Mouse (Mus musculus) embryonic facial prominence, embryonic 15.5 days (tissue): ENCODE measurements around the gene Baz2b. TPM values are rescaled to one million over a fixed set of nuclear protein-coding genes. Genes with fewer than 3 reads are reported as not detected.

Experiments used
- ATAC-seq: fragments of 200-750 bp; cut with Nextera tagmentation; 2 replicates; pipeline ENCODE4 v1.8.0; 2017; ENCODE audit warnings: low read depth, moderate TSS enrichment; ENCODE audit not compliant: insufficient number of reproducible peaks, low FRiP score, low TSS enrichment
- H3K27ac ChIP-seq: fragments of 300-500 bp; sonication (generic); replicated peaks from 2 replicates; pipeline ENCODE4 v1.5.1; 2015; ENCODE audit warnings: mild to moderate bottlenecking, inconsistent platforms
- H3K27me3 ChIP-seq: fragments of 300-500 bp; sonication (generic); 2 replicates; pipeline ENCODE4 v1.6.1; 2015; ENCODE audit warnings: inconsistent platforms
- H3K36me3 ChIP-seq: fragments of 300-500 bp; sonication (generic); 2 replicates; pipeline ENCODE4 v1.6.1; 2015; ENCODE audit warnings: mild to moderate bottlenecking, inconsistent platforms
- H3K4me1 ChIP-seq: fragments of 300-500 bp; sonication (generic); 2 replicates; pipeline ENCODE4 v1.6.1; 2015; ENCODE audit warnings: inconsistent platforms
- H3K4me2 ChIP-seq: fragments of 300-500 bp; sonication (generic); replicated peaks from 2 replicates; pipeline ENCODE4 v1.6.1; 2015; ENCODE audit warnings: mild to moderate bottlenecking, inconsistent platforms
- H3K4me3 ChIP-seq: fragments of 300-500 bp; sonication (generic); replicated peaks from 2 replicates; pipeline ENCODE4 v1.5.1; 2015; ENCODE audit warnings: mild to moderate bottlenecking, inconsistent platforms
- H3K9ac ChIP-seq: fragments of 300-500 bp; sonication (generic); 2 replicates; pipeline ENCODE4 v1.6.1; 2015; ENCODE audit warnings: inconsistent platforms
- H3K9me3 ChIP-seq: fragments of 300-500 bp; sonication (generic); replicated peaks from 2 replicates; pipeline ENCODE4 v1.6.1; 2016; ENCODE audit warnings: inconsistent platforms
- WGBS: fragments of 180-500 bp; shearing (Covaris S2); methylation state at CpG from one replicate; pipeline ENCODE4 v1.1.7; 2015; 5-methylcytosine and 5-hydroxymethylcytosine counted together
- polyA plus RNA-seq: library from polyadenylated mRNA; unstranded; fragments of >200 nt; fragmentation: Nextera tagmentation; extraction: Ambion mirVana; gene quantifications from 2 replicates; pipeline ENCODE4 v1.2.1, GENCODE M21; 2015

Gene Baz2b
- polyA plus RNA-seq, 1 experiment from 2014 or later: 58.1 TPM

DNA sequence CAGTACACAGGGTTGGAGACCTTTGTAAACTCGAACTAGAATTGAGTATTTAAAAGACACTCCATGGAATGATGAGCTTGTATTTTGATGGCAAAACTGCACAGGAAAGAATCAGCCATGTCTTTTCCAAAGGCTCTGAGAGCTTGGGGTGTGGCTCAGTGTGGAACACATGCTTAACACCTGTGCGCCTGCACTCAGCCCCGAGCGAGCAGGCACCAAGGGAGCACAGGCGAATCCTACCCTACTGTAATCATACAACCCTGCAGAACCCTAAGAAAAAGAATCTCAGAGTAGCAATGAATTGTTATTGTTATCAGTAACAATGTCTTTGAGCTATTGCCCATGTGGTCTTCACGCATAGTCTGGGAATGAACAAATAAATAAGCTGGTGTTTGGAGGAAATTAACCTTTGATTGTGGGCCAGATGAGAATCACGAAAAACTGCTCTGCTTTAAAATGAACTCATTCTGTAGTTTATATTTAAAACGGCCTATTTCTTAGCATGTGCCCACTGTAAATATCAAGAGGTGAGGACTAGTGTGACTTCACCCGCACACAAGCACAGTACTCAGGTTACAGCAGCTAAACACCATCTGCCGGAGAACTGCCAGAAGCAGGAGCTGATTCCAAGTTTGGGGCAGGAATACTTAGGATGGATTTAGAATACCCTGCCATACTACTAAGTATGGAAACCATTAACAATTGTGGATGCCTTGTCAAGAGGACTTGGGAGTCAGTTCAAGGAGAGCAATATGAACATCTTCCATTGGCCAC is 77.2 kb downstream of the Baz2b start:
- Histone ChIP-seq H3K4me1 (peaks cover 12% of the 10 kb centered on the region), H3K36me3 (no peaks in the 10 kb centered on the region), H3K9ac (no peak overlapping the region), H3K9me3 (no peaks in the 10 kb centered on the region), H3K4me3 (no peak overlapping the region), H3K4me2 (no peak overlapping the region), H3K27ac (no peak overlapping the region), H3K27me3 (no peaks in the 10 kb centered on the region)
- 37% methylated on average over 10 of the region's 10 CpGs for WGBS
- ATAC-seq: peak; percentile 76; the same call in 1 of the 2 replicates

DNA sequence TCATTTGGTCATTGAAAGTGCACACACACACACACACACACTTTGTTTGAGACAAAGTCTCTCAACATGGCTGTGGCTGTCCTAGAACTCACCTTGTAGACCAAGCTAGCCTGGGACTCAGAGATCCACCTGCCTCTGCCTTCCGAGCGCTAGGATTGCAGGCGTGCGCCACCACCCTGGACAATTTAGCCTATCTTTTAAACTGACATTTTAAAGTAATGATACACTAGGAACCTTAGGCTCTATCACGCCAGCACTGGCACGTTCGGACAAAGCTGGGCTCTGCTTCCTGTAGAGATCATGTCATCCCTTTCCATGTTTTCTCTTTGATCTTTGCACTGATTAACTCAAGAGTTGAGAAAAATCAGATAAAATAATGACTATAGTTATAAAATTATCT is 81.0 kb downstream of the Baz2b start:
- Histone ChIP-seq H3K4me2 (no peak overlapping the region), H3K27ac (no peak overlapping the region), H3K9me3 (no peaks in the 10 kb centered on the region), H3K27me3 (no peaks in the 10 kb centered on the region), H3K4me1 (peaks cover 16% of the 10 kb centered on the region), H3K36me3 (no peaks in the 10 kb centered on the region), H3K4me3 (no peak overlapping the region), H3K9ac (no peak overlapping the region)
- ATAC-seq: no peak
- 82% methylated on average over 7 of the region's 7 CpGs for WGBS

DNA sequence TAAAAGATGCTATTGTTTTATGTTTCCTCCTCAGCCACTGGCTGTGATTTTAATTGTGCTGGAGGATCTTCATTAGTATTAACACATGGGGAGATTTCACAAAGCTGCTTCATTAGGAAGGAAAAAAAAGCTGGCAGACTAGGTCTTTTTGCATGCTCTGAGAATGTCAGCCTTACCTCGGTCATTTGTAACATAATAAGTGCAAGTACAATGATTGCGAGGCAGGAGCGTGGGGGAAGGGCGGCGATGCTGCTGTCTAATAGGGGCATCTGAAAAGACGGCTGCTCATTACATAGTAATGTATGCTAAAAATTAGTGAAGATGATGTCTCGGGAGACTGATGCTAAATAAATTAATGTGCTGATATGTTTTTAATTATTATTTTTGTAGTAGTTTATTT is 82.8 kb downstream of the Baz2b start:
- no peaks in the 10 kb centered on the region for H3K27me3 ChIP-seq
- 21% methylated on average over 7 of the region's 7 CpGs for WGBS
- no peak overlapping the region for H3K27ac ChIP-seq
- no peaks in the 10 kb centered on the region for H3K36me3 ChIP-seq
- H3K4me1 ChIP-seq: peaks cover 10% of the 10 kb centered on the region
- H3K4me3 ChIP-seq: 0 out of 2 replicates have a peak overlapping the region, but pooled peaks have one; percentile 12
- H3K9ac ChIP-seq: no peak overlapping the region
- H3K9me3 ChIP-seq: no peaks in the 10 kb centered on the region
- H3K4me2 ChIP-seq: peak overlapping the region; percentile 31
- ATAC-seq: no peak; the same call in 1 of the 2 replicates

DNA sequence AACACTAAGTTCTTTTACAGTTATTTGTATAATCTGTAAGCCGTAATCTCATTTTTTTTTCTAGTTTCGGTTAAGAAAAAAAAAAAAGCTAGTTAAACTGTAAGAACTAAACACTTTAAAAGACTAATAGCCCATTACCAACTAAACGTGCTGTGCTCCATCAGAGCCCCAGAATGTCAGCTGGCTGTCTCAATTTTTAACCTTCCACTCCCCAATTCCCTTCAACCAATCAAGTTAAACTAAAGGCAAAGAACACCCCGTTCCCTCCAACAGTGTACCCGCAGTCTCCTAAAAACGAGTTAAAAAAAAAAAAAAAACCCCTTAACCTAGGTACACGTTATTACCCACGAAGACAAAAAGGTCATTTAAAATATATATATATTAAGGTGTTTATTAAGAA is 83.3 kb downstream of the Baz2b start:
- no peaks in the 10 kb centered on the region for H3K9me3 ChIP-seq
- H3K4me1 ChIP-seq: peaks cover 8% of the 10 kb centered on the region
- H3K27me3 ChIP-seq: no peaks in the 10 kb centered on the region
- H3K4me3 ChIP-seq: peak overlapping the region; percentile 82
- WGBS: 11% methylated on average over 8 of the region's 8 CpGs
- no peak overlapping the region for H3K9ac ChIP-seq
- H3K36me3 ChIP-seq: no peaks in the 10 kb centered on the region
- H3K4me2 ChIP-seq: peak overlapping the region; percentile 52
- ATAC-seq: no peak
- H3K27ac ChIP-seq: no peak overlapping the region

DNA sequence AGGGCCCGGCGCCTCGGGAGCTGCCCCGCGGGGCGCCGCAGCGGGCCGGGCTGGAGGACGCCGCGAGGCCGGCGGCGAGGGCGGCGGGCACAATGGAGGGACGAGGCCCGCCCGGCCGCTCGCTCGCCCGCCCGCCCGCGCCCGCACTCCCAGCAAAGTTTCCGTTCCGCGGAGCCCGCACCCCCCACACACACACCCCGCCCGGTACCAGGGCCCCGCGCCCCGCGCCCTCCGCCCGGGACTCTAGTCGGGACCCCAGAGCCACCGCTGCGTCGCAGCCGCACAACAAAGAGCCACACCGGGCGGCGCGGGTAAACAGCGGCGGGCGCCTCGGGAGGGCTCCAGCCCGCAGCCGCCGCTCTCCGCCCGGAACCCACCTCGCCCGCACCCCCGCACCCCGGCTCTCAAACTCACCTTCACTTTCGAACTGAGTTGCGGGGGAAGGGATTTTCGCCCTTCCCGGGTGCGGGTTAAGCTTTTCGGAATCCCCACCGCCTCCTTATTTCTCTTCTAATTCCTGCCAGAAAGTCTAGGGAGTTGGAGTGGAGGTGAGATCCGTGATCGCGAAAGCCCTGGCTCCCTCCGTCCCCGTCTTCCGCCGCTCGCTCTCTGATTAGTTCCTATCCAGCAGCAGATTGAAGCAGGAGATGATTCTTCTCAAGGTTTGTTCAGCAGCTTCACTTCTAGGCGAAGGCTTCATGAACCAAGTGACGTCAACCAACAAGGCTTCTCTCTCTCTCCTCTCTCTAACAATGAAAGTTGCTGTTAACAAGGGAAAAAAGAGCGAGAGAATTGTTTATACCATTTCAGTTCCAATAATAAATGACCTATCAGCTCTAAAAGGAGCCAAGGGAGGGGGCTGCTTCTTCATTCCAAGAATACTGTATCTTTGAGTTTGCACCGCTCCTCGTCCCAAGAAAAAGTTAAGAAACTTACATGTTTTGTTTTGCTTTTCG is 84.3 kb downstream of the Baz2b start:
- peak; percentile 79 for ATAC-seq
- Histone ChIP-seq H3K27ac (peak overlapping the region; percentile 100), H3K9me3 (no peaks in the 10 kb centered on the region), H3K27me3 (no peaks in the 10 kb centered on the region), H3K4me1 (peaks cover 11% of the 10 kb centered on the region), H3K36me3 (no peaks in the 10 kb centered on the region), H3K4me2 (peak overlapping the region; percentile 52), H3K9ac (peak overlapping the region; percentile 99), H3K4me3 (peak overlapping the region; percentile 82)
- WGBS: under 1% methylated on average over 54 of the region's 83 CpGs

DNA sequence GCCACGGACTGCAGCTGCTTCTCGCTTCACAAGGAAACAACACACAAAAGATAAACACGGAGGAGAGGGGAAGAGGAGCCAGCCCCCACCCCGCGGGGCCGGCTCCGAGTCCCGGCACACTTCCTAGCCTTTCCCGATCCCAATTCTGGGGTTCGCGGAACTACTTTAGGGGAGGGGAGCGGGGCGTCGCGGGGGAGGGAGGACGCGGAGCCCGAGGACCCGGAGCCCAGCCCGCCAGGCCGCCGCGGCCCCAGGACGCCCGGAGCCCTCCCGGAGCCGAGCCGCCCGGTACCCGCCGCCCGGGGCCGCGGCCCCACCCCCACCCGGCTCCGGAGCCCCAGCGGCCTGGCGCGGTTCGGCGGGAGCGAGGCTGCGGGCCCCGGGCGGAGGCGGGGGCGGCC is 85.0 kb downstream of the Baz2b start:
- Histone ChIP-seq H3K9ac (peak overlapping the region; percentile 99), H3K4me2 (peak overlapping the region; percentile 52), H3K4me3 (peak overlapping the region; percentile 82), H3K4me1 (peaks cover 15% of the 10 kb centered on the region), H3K36me3 (no peaks in the 10 kb centered on the region), H3K9me3 (no peaks in the 10 kb centered on the region), H3K27ac (peak overlapping the region; percentile 100), H3K27me3 (no peaks in the 10 kb centered on the region)
- ATAC-seq: peak; percentile 68
- WGBS: under 1% methylated on average over 44 of the region's 47 CpGs

DNA sequence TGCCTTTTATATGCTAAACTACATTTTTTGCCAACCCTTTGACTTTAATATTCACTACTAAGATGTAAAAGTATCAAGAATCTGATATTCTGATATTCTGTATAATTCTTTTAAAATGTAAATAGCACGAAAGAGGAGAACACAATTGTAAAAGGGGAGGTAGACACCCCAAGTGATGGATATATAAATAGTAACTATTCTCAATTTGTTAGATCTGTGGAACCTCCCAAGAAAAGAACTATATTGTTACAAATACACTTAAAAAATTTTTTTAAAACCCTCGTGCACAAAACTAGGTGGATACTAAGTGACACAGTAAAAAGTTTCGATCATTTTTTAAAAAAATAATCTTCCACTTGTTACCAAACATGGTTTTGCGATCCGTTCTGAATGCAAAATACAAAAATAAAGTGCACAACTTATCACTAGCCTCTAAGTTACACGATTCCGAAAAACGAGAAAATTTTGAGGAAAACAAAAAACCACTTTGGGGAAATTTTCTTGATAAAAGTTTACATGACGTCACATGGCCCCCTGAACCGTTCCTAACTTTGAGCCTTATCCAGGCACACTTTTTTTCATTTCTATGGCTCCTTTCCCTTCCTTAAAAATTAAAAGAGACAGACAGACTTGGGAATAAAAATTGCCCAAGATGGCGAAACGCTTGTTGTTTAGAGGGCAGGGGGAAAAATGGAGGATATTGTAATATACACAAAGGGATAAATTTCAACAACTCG is 85.6 kb downstream of the Baz2b start:
- Histone ChIP-seq H3K4me1 (peaks cover 17% of the 10 kb centered on the region), H3K9me3 (no peaks in the 10 kb centered on the region), H3K36me3 (no peaks in the 10 kb centered on the region), H3K27ac (peak overlapping the region; percentile 100), H3K4me3 (peak overlapping the region; percentile 82), H3K27me3 (no peaks in the 10 kb centered on the region), H3K4me2 (peak overlapping the region; percentile 52), H3K9ac (peak overlapping the region; percentile 99)
- WGBS: 4% methylated on average over 13 of the region's 13 CpGs
- no peak for ATAC-seq

DNA sequence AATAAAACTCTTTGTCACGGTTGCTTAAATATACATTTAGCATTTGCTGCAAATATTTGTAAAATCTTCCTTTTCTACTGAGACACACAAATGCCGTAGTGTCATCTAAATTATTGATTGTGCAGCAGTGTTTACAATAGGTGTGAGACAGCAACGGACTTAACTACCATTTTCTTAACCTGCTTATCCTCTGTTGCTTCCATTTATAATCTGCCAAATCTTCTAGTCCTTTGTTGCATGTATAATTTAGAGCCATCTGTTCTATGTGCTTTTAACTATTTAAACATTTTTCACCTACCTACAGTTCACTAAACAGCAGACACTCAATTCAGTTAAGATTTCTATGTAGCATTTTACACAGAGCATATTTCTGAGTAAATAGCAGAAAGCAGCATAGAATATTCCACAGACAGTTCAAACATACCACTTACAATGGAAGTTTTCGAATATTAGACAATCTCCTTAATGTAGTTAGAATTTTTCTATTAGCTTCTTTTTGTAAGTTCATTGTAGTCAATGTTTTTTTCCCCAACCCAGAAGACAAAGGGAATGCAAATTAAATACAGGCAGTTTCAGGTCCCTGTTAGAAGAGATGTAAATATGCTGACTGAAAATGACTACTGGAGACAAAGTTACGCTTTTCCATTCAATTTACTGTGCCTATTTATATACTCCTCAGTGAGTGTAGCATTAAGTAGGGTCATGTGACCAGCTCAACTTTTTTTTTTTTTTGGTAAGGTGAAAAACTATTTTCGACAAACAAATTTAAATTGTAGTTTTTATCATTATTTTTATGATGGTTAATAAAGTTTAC is 86.4 kb downstream of the Baz2b start:
- Histone ChIP-seq H3K4me2 (peak overlapping the region; percentile 22; the same call in 1 of the 2 replicates), H3K4me3 (no peak overlapping the region), H3K36me3 (no peaks in the 10 kb centered on the region), H3K4me1 (peaks cover 23% of the 10 kb centered on the region), H3K27me3 (no peaks in the 10 kb centered on the region), H3K9ac (no peak overlapping the region), H3K9me3 (no peaks in the 10 kb centered on the region), H3K27ac (no peak overlapping the region)
- no peak for ATAC-seq
- 39% methylated on average over 6 of the region's 6 CpGs for WGBS

DNA sequence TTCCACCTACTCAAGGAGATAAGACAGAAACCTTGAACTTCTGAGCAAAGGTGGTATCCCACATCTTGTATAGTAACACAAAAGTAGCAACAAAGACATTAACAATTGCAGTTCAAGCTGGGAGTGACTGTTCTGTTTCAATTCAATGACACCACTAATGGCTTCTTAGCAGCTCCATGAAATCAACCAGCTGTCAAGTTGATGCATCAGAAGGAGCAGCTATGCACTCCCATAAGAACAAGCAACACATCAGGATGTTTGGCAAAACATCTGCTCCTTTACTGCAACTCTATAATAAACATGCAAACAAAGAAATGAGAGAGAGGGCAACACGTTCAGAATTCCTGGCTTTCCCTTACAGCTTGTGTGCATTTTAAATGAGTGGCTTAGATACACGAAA is 87.5 kb downstream of the Baz2b start:
- no peak for ATAC-seq

DNA sequence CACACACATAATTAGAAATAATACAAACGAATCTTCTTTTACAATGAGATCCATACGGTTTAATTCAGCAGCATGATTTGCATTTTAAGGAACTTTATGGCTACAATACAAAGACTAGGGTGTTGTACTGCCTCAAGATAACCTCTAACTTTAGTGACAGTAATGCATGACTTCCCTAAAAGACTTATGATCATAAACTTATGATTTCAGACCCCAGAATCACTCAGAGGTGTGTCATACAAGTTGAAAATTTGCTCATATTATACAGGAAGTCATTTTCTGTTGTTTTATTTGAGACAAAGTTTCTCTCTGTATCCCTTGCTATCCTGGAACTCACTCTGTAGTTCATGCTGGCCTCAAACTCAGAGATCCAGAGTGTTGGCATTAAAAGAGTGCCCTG is 89.0 kb downstream of the Baz2b start:
- H3K4me1 ChIP-seq: peaks cover 27% of the 10 kb centered on the region
- no peaks in the 10 kb centered on the region for H3K27me3 ChIP-seq
- no peak overlapping the region for H3K9ac ChIP-seq
- H3K27ac ChIP-seq: no peak overlapping the region
- no peaks in the 10 kb centered on the region for H3K9me3 ChIP-seq
- no peaks in the 10 kb centered on the region for H3K36me3 ChIP-seq
- WGBS: 47% methylated on average over 2 of the region's 2 CpGs
- H3K4me3 ChIP-seq: no peak overlapping the region
- no peak overlapping the region for H3K4me2 ChIP-seq
- ATAC-seq: no peak

More for the DNA sequence above, 87.5 kb downstream of the Baz2b start:
- H3K4me3 ChIP-seq: no peak overlapping the region
- no peaks in the 10 kb centered on the region for H3K27me3 ChIP-seq
- no peak overlapping the region for H3K4me2 ChIP-seq
- no peaks in the 10 kb centered on the region for H3K9me3 ChIP-seq
- no peak overlapping the region for H3K27ac ChIP-seq
- WGBS: 43% methylated on average over 2 of the region's 2 CpGs
- H3K4me1 ChIP-seq: peaks cover 23% of the 10 kb centered on the region
- H3K36me3 ChIP-seq: no peaks in the 10 kb centered on the region
- no peak overlapping the region for H3K9ac ChIP-seq
